30 mouse cellular contexts compared by ENCODE assay signal in the genomic region with DNA sequence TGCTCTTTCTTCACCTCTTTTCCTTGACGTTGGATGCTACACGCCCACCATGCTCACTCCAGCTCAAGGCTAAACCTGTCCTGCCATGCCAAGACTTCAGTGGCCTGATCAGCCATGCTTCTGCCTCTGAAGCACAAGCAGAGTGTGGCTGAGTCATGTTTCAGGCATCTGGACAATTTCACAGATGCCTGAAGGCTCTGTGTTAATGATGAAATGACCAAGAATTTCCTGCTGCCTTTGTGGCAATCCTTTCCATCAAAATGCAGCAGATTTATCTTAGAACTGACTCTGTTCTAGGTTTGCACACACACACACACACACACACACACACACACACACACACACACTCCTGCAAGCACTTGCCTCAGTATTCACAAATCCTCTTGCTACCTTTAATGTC. TPM values are rescaled to one million over a fixed set of nuclear protein-coding genes. Genes with fewer than 3 reads are reported as not detected.
DNase-seq lines count a peak whose midpoint lies in the region; ATAC-seq and TF ChIP-seq lines count a peak whose summit lies in the region.
"Had no signal": no experiment of that assay in that cellular context is flagged by ENCODE, and none has a peak within 500 bp of the region (broad histone marks: within the 10 kb centered on the region; RNA-seq: fewer than 3 reads in every experiment).

No protein-coding gene starts in this region.

- no peak overlapping the region for H3K9ac ChIP-seq in limb, embryonic 14.5 days (ENCODE audit: low read depth, low read length, severe bottlenecking)
- H3K9ac ChIP-seq in embryonic facial prominence, embryonic 14.5 days (ENCODE audit: low read depth, low read length) = no peak overlapping the region
- no peak overlapping the region for H3K9ac ChIP-seq in liver, embryonic 11.5 days (ENCODE audit: low read depth, low read length)
- H3K9ac ChIP-seq in hindbrain, embryonic 16.5 days (ENCODE audit: low read depth, low read length) = no peak overlapping the region
- H3K9ac ChIP-seq: forebrain, postnatal 0 days; hindbrain, embryonic 15.5 days; limb, embryonic 13.5 days; liver, embryonic 15.5 days had no signal

- no peaks in the 10 kb centered on the region for H3K79me2 ChIP-seq in C2C12 (ENCODE audit: control insufficient read depth, insufficient read depth)

- 84% methylated on average over 2 of the region's 2 CpGs for WGBS in limb, embryonic 14.5 days
- WGBS in limb, embryonic 10.5 days = 81% methylated on average over 2 of the region's 2 CpGs
- WGBS in embryonic facial prominence, embryonic 14.5 days = 64% methylated on average over 2 of the region's 2 CpGs
- 65% methylated on average over 2 of the region's 2 CpGs for WGBS in liver, embryonic 11.5 days
- WGBS in hindbrain, embryonic 16.5 days = 83% methylated on average over 2 of the region's 2 CpGs

- H3K4me3 ChIP-seq in limb, embryonic 14.5 days (replicated peaks; ENCODE audit: low read length) = no peak overlapping the region
- no peak overlapping the region for H3K4me3 ChIP-seq in limb, embryonic 10.5 days
- H3K4me3 ChIP-seq in C2C12 (ENCODE audit: insufficient read depth, poor library complexity, severe bottlenecking) = no peak overlapping the region
- H3K4me3 ChIP-seq in embryonic facial prominence, embryonic 14.5 days (ENCODE audit: low read depth, low read length) = no peak overlapping the region
- no peak overlapping the region for H3K4me3 ChIP-seq in liver, embryonic 11.5 days (ENCODE audit: low read depth, low read length)
- H3K4me3 ChIP-seq in hindbrain, embryonic 16.5 days (ENCODE audit: low read length) = no peak overlapping the region
- H3K4me3 ChIP-seq: hindbrain, embryonic 15.5 days; limb, embryonic 13.5 days; liver, embryonic 15.5 days had no signal

- no peak for ATAC-seq in limb, embryonic 14.5 days (ENCODE audit: low FRiP score, low read depth)
- no peak for ATAC-seq in embryonic facial prominence, embryonic 14.5 days (ENCODE audit: low read depth)
- no peak for ATAC-seq in liver, embryonic 11.5 days (replicated peaks; ENCODE audit: low FRiP score)
- no peak for ATAC-seq in hindbrain, embryonic 16.5 days
- ATAC-seq: forebrain, postnatal 0 days; intestine, embryonic 16.5 days; midbrain, embryonic 16.5 days had no signal

- peak; percentile 2 for DNase-seq in adrenal gland, postnatal 10 days
- DNase-seq in adrenal gland, postnatal 4 days (ENCODE audit: low spot score in 2 of 2) = no peak
- DNase-seq in limb, embryonic 14.5 days (ENCODE audit: low spot score) = peak; percentile 9
- DNase-seq in limb, embryonic 10.5 days (ENCODE audit: low spot score) = no peak
- peak; percentile 29 for DNase-seq in embryonic facial prominence, embryonic 14.5 days (ENCODE audit: low spot score)
- DNase-seq in liver, embryonic 11.5 days (ENCODE audit: low spot score) = no peak
- DNase-seq: cerebellum, adult 9-11 months; forebrain, postnatal 0 days; heart, postnatal 4 days; lung, postnatal 4 days; right cerebral cortex, adult 18-20 months; thymus, postnatal 25 days had no signal

- no peaks in the 10 kb centered on the region for H3K79me3 ChIP-seq in C2C12 (ENCODE audit: low read depth)

- no peak overlapping the region for H3K27ac ChIP-seq in limb, embryonic 14.5 days (replicated peaks; ENCODE audit: low read depth, low read length)
- H3K27ac ChIP-seq in limb, embryonic 10.5 days = no peak overlapping the region
- no peak overlapping the region for H3K27ac ChIP-seq in embryonic facial prominence, embryonic 14.5 days (replicated peaks; ENCODE audit: low read depth, low read length)
- H3K27ac ChIP-seq in liver, embryonic 11.5 days (ENCODE audit: low read depth, low read length) = no peak overlapping the region
- H3K27ac ChIP-seq in hindbrain, embryonic 16.5 days (ENCODE audit: low read depth, low read length) = no peak overlapping the region
- H3K27ac ChIP-seq: hindbrain, embryonic 15.5 days; limb, embryonic 13.5 days; liver, embryonic 15.5 days had no signal

- no peaks in the 10 kb centered on the region for H3K9me3 ChIP-seq in limb, embryonic 14.5 days (ENCODE audit: control insufficient read depth, low read length)
- no peaks in the 10 kb centered on the region for H3K9me3 ChIP-seq in limb, embryonic 10.5 days (replicated peaks)
- H3K9me3 ChIP-seq in embryonic facial prominence, embryonic 14.5 days (ENCODE audit: control insufficient read depth, low read length) = no peaks in the 10 kb centered on the region
- H3K9me3 ChIP-seq in liver, embryonic 11.5 days (ENCODE audit: control insufficient read depth, low read length) = no peaks in the 10 kb centered on the region
- no peaks in the 10 kb centered on the region for H3K9me3 ChIP-seq in hindbrain, embryonic 16.5 days (ENCODE audit: control insufficient read depth, low read length)
- H3K9me3 ChIP-seq: hindbrain, embryonic 15.5 days; limb, embryonic 13.5 days; liver, embryonic 15.5 days had no signal

- no peaks in the 10 kb centered on the region for H3K4me1 ChIP-seq in limb, embryonic 14.5 days (ENCODE audit: control insufficient read depth, insufficient read depth, low read length)
- no peaks in the 10 kb centered on the region for H3K4me1 ChIP-seq in limb, embryonic 10.5 days
- no peaks in the 10 kb centered on the region for H3K4me1 ChIP-seq in embryonic facial prominence, embryonic 14.5 days (ENCODE audit: control insufficient read depth, insufficient read depth, low read length)
- no peaks in the 10 kb centered on the region for H3K4me1 ChIP-seq in liver, embryonic 11.5 days (replicated peaks; ENCODE audit: control insufficient read depth, insufficient read depth, low read length)
- H3K4me1 ChIP-seq in hindbrain, embryonic 16.5 days (ENCODE audit: control insufficient read depth, insufficient read depth, low read depth, low read length) = no peaks in the 10 kb centered on the region
- H3K4me1 ChIP-seq: hindbrain, embryonic 15.5 days; limb, embryonic 13.5 days; liver, embryonic 15.5 days had no signal

- H3ac ChIP-seq in C2C12 (ENCODE audit: control insufficient read depth, insufficient read length, low read depth) = no peak overlapping the region

- H3K4me2 ChIP-seq in limb, embryonic 14.5 days (replicated peaks; ENCODE audit: low read depth, low read length, severe bottlenecking) = no peak overlapping the region
- H3K4me2 ChIP-seq in embryonic facial prominence, embryonic 14.5 days (ENCODE audit: low read depth, low read length) = no peak overlapping the region
- H3K4me2 ChIP-seq in liver, embryonic 11.5 days = no peak overlapping the region
- H3K4me2 ChIP-seq in hindbrain, embryonic 16.5 days (ENCODE audit: low read length) = no peak overlapping the region
- H3K4me2 ChIP-seq: hindbrain, embryonic 15.5 days; limb, embryonic 13.5 days; liver, embryonic 15.5 days had no signal

- TF ChIP-seq POLR2A in limb, embryonic 14.5 days (IDR thresholded peaks at IDR 0.05; ENCODE audit: borderline replicate concordance, extremely low read depth, insufficient read depth, insufficient read length) = no peak

- no peaks in the 10 kb centered on the region for H3K27me3 ChIP-seq in limb, embryonic 14.5 days (ENCODE audit: control insufficient read depth, insufficient read depth, low read length)
- no peaks in the 10 kb centered on the region for H3K27me3 ChIP-seq in limb, embryonic 10.5 days (ENCODE audit: low read depth, poor library complexity, severe bottlenecking)
- no peaks in the 10 kb centered on the region for H3K27me3 ChIP-seq in C2C12 (ENCODE audit: control insufficient read depth, insufficient read depth, insufficient read length)
- H3K27me3 ChIP-seq in embryonic facial prominence, embryonic 14.5 days (replicated peaks; ENCODE audit: control insufficient read depth, insufficient read depth, low read length) = no peaks in the 10 kb centered on the region
- no peaks in the 10 kb centered on the region for H3K27me3 ChIP-seq in liver, embryonic 11.5 days (replicated peaks; ENCODE audit: control insufficient read depth, insufficient read depth, low read length)
- H3K27me3 ChIP-seq in hindbrain, embryonic 16.5 days (replicated peaks; ENCODE audit: control insufficient read depth, insufficient read depth, low read length) = no peaks in the 10 kb centered on the region
- H3K27me3 ChIP-seq: CH12.LX; hindbrain, embryonic 15.5 days; limb, embryonic 13.5 days; liver, embryonic 15.5 days had no signal

- H3K36me3 ChIP-seq in limb, embryonic 14.5 days (ENCODE audit: control insufficient read depth, insufficient read depth, low read length) = no peaks in the 10 kb centered on the region
- H3K36me3 ChIP-seq in limb, embryonic 10.5 days = no peaks in the 10 kb centered on the region
- H3K36me3 ChIP-seq in C2C12 (ENCODE audit: control insufficient read depth, insufficient read depth) = no peaks in the 10 kb centered on the region
- H3K36me3 ChIP-seq in embryonic facial prominence, embryonic 14.5 days (ENCODE audit: control insufficient read depth, insufficient read depth, low read length) = no peaks in the 10 kb centered on the region
- H3K36me3 ChIP-seq in liver, embryonic 11.5 days (ENCODE audit: control insufficient read depth, insufficient read depth, low read length) = no peaks in the 10 kb centered on the region
- no peaks in the 10 kb centered on the region for H3K36me3 ChIP-seq in hindbrain, embryonic 16.5 days (ENCODE audit: control insufficient read depth, insufficient read depth, low read length)
- H3K36me3 ChIP-seq: hindbrain, embryonic 15.5 days; limb, embryonic 13.5 days; liver, embryonic 15.5 days had no signal

- no peak for TF ChIP-seq CTCF in C2C12 (IDR thresholded peaks at IDR 0.05; ENCODE audit: control insufficient read depth, insufficient read depth, insufficient read length)

RNA-seq across cellular contexts. Expression of gene Lce1m, which starts 6.6 kb away (rescaled TPM):
- total RNA-seq in adrenal gland, postnatal 10 days (2021) = not detected
- not detected for total RNA-seq in adrenal gland, postnatal 4 days (2021)
- polyA plus RNA-seq in limb, embryonic 14.5 days (2012; rRNA removed) = 0.08 TPM in 1 of 2 replicates, not detected in the other
- not detected in 2 replicates for polyA plus RNA-seq in limb, embryonic 14.5 days (2014; fragmentation: Nextera tagmentation; extraction: Ambion mirVana)
- not detected in 2 replicates for polyA plus RNA-seq in limb, embryonic 10.5 days (2016; fragmentation: Nextera tagmentation; extraction: Ambion mirVana)
- not detected for polyA plus RNA-seq in C2C12 (2012; fragmentation: generic; extraction: Trizol)
- not detected in 2 replicates for polyA plus RNA-seq in embryonic facial prominence, embryonic 14.5 days (2014; fragmentation: Nextera tagmentation; extraction: Ambion mirVana)
- not detected in 2 replicates for polyA plus RNA-seq in liver, embryonic 11.5 days (2014; fragmentation: Nextera tagmentation; extraction: Ambion mirVana)
- not detected in 2 replicates for polyA plus RNA-seq in hindbrain, embryonic 16.5 days (2015; fragmentation: Nextera tagmentation; extraction: Ambion mirVana)
- total RNA-seq: adrenal gland, adult 18-20 months; CH12.LX; forebrain, postnatal 0 days; gastrocnemius, adult 8-10 months; granulocyte monocyte progenitor cell, adult 5-6 weeks; heart, postnatal 4 days; layer of hippocampus, postnatal 10 days; MEL had no signal
- polyA plus RNA-seq: forebrain, postnatal 0 days; heart, embryonic 14.5 days; hindbrain, embryonic 15.5 days; intestine, embryonic 16.5 days; kidney, embryonic 16.5 days; large intestine, adult 2 months; limb, embryonic 13.5 days; liver, embryonic 15.5 days; midbrain, embryonic 16.5 days; testis, adult 2 months had no signal

RNA-seq across cellular contexts. Expression of gene Crct1, which starts 10.0 kb away (rescaled TPM):
- not detected for total RNA-seq in adrenal gland, postnatal 10 days (2021)
- not detected for total RNA-seq in adrenal gland, postnatal 4 days (2021)
- 1.4 and 1.5 TPM in 2 replicates for polyA plus RNA-seq in limb, embryonic 14.5 days (2012; rRNA removed)
- 1.3 and 2.7 TPM in 2 replicates for polyA plus RNA-seq in limb, embryonic 14.5 days (2014; fragmentation: Nextera tagmentation; extraction: Ambion mirVana)
- 0.44 TPM in 1 of 2 replicates, not detected in the other for polyA plus RNA-seq in limb, embryonic 10.5 days (2016; fragmentation: Nextera tagmentation; extraction: Ambion mirVana)
- not detected for polyA plus RNA-seq in C2C12 (2012; fragmentation: generic; extraction: Trizol)
- 2.7 and 7.5 TPM in 2 replicates for polyA plus RNA-seq in embryonic facial prominence, embryonic 14.5 days (2014; fragmentation: Nextera tagmentation; extraction: Ambion mirVana)
- polyA plus RNA-seq in liver, embryonic 11.5 days (2014; fragmentation: Nextera tagmentation; extraction: Ambion mirVana) = 0.49 and 0.97 TPM in 2 replicates
- polyA plus RNA-seq in hindbrain, embryonic 16.5 days (2015; fragmentation: Nextera tagmentation; extraction: Ambion mirVana) = 2.1 and 2.3 TPM in 2 replicates
- total RNA-seq: adrenal gland, adult 18-20 months; CH12.LX; gastrocnemius, adult 8-10 months; granulocyte monocyte progenitor cell, adult 5-6 weeks; heart, postnatal 4 days; layer of hippocampus, postnatal 10 days; MEL had no signal
- polyA plus RNA-seq: heart, embryonic 14.5 days; intestine, embryonic 16.5 days; liver, embryonic 15.5 days; testis, adult 2 months had no signal

RNA-seq across cellular contexts. Expression of gene Lce3f, which starts 33.5 kb away (rescaled TPM):
- not detected for total RNA-seq in adrenal gland, postnatal 10 days (2021)
- not detected for total RNA-seq in adrenal gland, postnatal 4 days (2021)
- not detected in 2 replicates for polyA plus RNA-seq in limb, embryonic 14.5 days (2012; rRNA removed)
- polyA plus RNA-seq in limb, embryonic 14.5 days (2014; fragmentation: Nextera tagmentation; extraction: Ambion mirVana) = 1.6 TPM in 1 of 2 replicates, not detected in the other
- polyA plus RNA-seq in limb, embryonic 10.5 days (2016; fragmentation: Nextera tagmentation; extraction: Ambion mirVana) = not detected in 2 replicates
- not detected for polyA plus RNA-seq in C2C12 (2012; fragmentation: generic; extraction: Trizol)
- polyA plus RNA-seq in embryonic facial prominence, embryonic 14.5 days (2014; fragmentation: Nextera tagmentation; extraction: Ambion mirVana) = 3.2 and 11.5 TPM in 2 replicates
- polyA plus RNA-seq in liver, embryonic 11.5 days (2014; fragmentation: Nextera tagmentation; extraction: Ambion mirVana) = not detected in 2 replicates
- not detected in 2 replicates for polyA plus RNA-seq in hindbrain, embryonic 16.5 days (2015; fragmentation: Nextera tagmentation; extraction: Ambion mirVana)
- total RNA-seq: adrenal gland, adult 18-20 months; CH12.LX; forebrain, postnatal 0 days; gastrocnemius, adult 8-10 months; granulocyte monocyte progenitor cell, adult 5-6 weeks; heart, postnatal 4 days; layer of hippocampus, postnatal 10 days; left cerebral cortex, adult 8-10 months; MEL had no signal
- polyA plus RNA-seq: forebrain, postnatal 0 days; heart, embryonic 14.5 days; hindbrain, embryonic 15.5 days; intestine, embryonic 16.5 days; kidney, embryonic 16.5 days; large intestine, adult 2 months; limb, embryonic 13.5 days; liver, embryonic 15.5 days; midbrain, embryonic 16.5 days; testis, adult 2 months had no signal

RNA-seq across cellular contexts. Expression of gene Gm4858, which starts 43.1 kb away (rescaled TPM):
- not detected for total RNA-seq in adrenal gland, postnatal 10 days (2021)
- not detected for total RNA-seq in adrenal gland, postnatal 4 days (2021)
- not detected in 2 replicates for polyA plus RNA-seq in limb, embryonic 14.5 days (2012; rRNA removed)
- not detected in 2 replicates for polyA plus RNA-seq in limb, embryonic 14.5 days (2014; fragmentation: Nextera tagmentation; extraction: Ambion mirVana)
- polyA plus RNA-seq in limb, embryonic 10.5 days (2016; fragmentation: Nextera tagmentation; extraction: Ambion mirVana) = not detected in 2 replicates
- 0.09 TPM for polyA plus RNA-seq in C2C12 (2012; fragmentation: generic; extraction: Trizol)
- polyA plus RNA-seq in embryonic facial prominence, embryonic 14.5 days (2014; fragmentation: Nextera tagmentation; extraction: Ambion mirVana) = not detected in 2 replicates
- not detected in 2 replicates for polyA plus RNA-seq in liver, embryonic 11.5 days (2014; fragmentation: Nextera tagmentation; extraction: Ambion mirVana)
- not detected in 2 replicates for polyA plus RNA-seq in hindbrain, embryonic 16.5 days (2015; fragmentation: Nextera tagmentation; extraction: Ambion mirVana)
- total RNA-seq: adrenal gland, adult 18-20 months; CH12.LX; forebrain, postnatal 0 days; gastrocnemius, adult 8-10 months; granulocyte monocyte progenitor cell, adult 5-6 weeks; heart, postnatal 4 days; layer of hippocampus, postnatal 10 days; left cerebral cortex, adult 8-10 months; MEL had no signal
- polyA plus RNA-seq: forebrain, postnatal 0 days; heart, embryonic 14.5 days; hindbrain, embryonic 15.5 days; intestine, embryonic 16.5 days; kidney, embryonic 16.5 days; large intestine, adult 2 months; limb, embryonic 13.5 days; liver, embryonic 15.5 days; midbrain, embryonic 16.5 days; testis, adult 2 months had no signal

RNA-seq across cellular contexts. Expression of gene Lce3e, which starts 58.6 kb away (rescaled TPM):
- not detected for total RNA-seq in adrenal gland, postnatal 10 days (2021)
- not detected for total RNA-seq in adrenal gland, postnatal 4 days (2021)
- not detected in 2 replicates for polyA plus RNA-seq in limb, embryonic 14.5 days (2012; rRNA removed)
- not detected in 2 replicates for polyA plus RNA-seq in limb, embryonic 14.5 days (2014; fragmentation: Nextera tagmentation; extraction: Ambion mirVana)
- polyA plus RNA-seq in limb, embryonic 10.5 days (2016; fragmentation: Nextera tagmentation; extraction: Ambion mirVana) = not detected in 2 replicates
- polyA plus RNA-seq in C2C12 (2012; fragmentation: generic; extraction: Trizol) = not detected
- 1.3 and 1.9 TPM in 2 replicates for polyA plus RNA-seq in embryonic facial prominence, embryonic 14.5 days (2014; fragmentation: Nextera tagmentation; extraction: Ambion mirVana)
- not detected in 2 replicates for polyA plus RNA-seq in liver, embryonic 11.5 days (2014; fragmentation: Nextera tagmentation; extraction: Ambion mirVana)
- polyA plus RNA-seq in hindbrain, embryonic 16.5 days (2015; fragmentation: Nextera tagmentation; extraction: Ambion mirVana) = not detected in 2 replicates
- total RNA-seq: adrenal gland, adult 18-20 months; CH12.LX; forebrain, postnatal 0 days; gastrocnemius, adult 8-10 months; granulocyte monocyte progenitor cell, adult 5-6 weeks; heart, postnatal 4 days; layer of hippocampus, postnatal 10 days; left cerebral cortex, adult 8-10 months; MEL had no signal
- polyA plus RNA-seq: forebrain, postnatal 0 days; heart, embryonic 14.5 days; hindbrain, embryonic 15.5 days; intestine, embryonic 16.5 days; kidney, embryonic 16.5 days; large intestine, adult 2 months; limb, embryonic 13.5 days; liver, embryonic 15.5 days; midbrain, embryonic 16.5 days; testis, adult 2 months had no signal

Comparison
In these comparisons a context has a peak if more than half of its experiments do, and no peak if none do; other contexts are left out.
1. DNase-seq: peak in adrenal gland, postnatal 10 days (single experiment), limb, embryonic 14.5 days (single experiment) and embryonic facial prominence, embryonic 14.5 days (single experiment); none in adrenal gland, postnatal 4 days (0 of 2), limb, embryonic 10.5 days (single experiment) and liver, embryonic 11.5 days (single experiment).